Mouse (Mus musculus) WW6 (cell line): ENCODE results near the gene Dcp1b.
"Not testable (repeated sequence)": the region's sequence is repeated elsewhere in the genome, so short reads cannot be mapped to it uniquely, and the experiment has no call there.

Experiments used
- DNase-seq: peaks from one replicate; pipeline ENCODE4 v3.0.0-alpha.2; 2013; ENCODE audit warnings: low read depth, low spot score

The Dcp1b gene

DNA sequence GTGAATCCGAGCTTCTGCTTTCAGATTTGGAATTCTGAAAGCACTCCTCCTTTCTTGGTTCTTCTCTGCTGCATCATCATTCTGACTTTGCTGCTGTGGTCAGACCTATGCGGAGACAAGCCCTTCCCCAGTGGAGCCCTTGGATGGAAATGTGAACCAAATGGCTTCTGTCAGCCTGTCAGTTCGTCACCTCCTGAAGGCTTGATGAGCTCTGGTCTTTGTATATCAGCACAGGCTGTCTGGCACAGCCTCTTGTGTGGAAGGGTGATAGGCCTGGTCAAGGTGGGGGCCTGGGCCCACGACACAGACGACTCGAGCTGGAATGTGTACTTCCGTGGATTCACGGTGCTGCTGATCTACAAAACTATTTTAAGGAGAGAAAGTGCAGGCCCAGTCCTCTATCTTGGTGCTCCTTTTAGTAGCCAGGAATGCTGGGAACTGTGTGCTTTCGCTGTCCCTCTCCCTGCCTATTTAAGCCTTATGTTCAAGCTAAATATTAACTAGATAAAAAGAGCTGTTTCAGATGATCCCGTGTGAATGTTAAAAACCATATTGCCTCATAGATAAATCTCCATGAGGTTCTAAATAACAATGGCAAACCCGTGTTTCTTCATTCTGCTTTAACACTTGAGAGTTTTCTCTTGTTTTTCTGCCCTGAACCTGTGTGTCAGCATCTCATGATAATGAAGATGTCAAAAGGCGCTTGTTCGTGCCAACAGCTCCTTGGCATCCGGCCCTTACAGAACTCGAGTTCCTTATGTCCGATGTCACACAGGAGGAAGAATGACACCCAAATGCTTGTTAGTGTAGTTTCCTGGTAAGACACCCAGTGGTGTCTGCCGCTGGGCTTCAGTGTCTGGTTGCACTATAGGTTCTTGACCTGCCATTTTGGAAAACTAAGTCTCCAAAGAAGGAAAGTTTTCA, 21.6 kb downstream of the Dcp1b start, which contains the start of gene Cacna1c:
Gene Cacna1c, minus strand, starts transcription at position 37 of the 924 bp plus-strand sequence.
- no peak for DNase-seq

DNA sequence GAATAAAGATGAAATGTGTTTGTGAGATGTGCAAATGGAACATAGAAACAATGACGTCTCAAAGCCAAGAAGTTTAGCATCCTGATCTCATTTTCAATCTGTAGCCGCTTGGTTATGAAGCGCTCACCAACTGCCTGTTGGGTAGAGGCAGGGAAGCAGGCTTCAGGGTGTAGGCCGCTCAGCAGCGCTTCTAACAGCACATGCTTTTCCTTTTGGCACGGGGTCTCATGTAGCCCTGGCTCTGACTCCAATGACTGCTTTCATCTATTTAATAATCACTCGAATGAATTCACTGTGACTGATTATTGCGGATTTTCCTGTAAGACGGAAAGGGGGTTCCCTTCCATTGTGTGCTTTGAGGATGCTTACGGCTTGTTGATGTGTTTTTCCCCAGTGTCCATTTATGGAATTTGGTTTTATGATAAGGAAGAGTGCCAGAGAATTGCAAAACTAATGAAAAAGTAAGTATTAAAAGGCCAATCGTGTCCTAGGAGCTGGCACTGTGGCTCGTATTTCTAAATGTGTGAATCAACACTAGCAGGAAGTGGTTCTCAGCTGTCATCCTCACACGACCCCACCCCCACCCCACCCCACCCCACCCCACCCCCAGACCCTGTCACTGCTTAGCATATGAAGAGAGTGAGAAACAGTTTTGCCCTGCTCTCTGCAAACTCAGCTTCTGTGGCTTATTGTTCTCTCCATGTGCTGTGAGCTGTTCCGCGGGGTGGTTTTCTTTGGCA, 23.7 kb downstream of the Dcp1b start:
- no peak for DNase-seq

DNA sequence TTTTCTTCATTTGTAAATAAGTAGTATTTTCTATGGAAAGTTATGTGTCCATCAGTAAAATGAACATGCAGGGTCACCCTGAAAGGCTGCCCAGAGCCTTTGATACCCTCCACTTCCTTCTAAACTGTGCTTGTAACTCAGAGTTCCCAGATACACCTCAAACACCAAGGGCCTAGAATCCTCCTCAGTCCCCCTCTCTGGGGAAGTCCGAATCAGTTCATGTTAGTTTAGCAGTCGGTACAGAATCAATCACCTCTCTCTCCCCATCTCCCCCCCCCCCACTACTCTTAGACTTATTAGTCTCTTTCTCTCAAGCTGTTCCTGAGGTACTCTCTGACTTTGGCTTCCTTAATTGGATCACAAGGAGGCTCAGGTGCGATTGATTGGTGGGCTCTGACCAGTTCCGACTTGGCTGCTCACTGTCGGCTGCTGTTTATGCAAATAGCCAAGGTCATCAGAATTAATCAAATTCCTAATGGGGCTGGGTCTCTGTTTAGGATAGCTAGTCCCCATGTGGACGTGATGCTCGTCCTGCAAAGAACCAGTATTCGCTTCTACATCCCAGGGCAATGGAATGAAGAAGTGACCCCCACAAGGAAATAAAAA, 24.3 kb downstream of the Dcp1b start:
- no peak for DNase-seq

DNA sequence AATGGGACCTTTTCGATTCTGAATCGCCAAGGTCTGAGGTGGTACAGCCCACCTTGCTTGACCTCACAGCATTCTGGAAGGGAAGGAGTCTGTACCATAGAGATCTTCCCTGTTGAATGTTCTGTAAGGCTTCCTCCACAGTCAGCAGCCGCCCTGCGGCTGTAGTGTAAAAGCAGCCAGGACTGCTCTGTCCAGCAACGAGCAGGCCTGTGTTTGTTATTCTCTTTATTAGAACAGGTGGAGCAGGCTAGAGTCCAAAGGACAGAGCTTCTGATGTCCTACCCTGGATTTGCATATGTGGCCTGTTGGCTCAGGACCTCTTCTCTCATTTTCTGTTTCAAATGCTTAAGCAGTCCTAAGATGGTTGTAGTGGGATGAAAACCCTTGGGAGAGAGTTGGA, 25.3 kb downstream of the Dcp1b start:
- no peak for DNase-seq

DNA sequence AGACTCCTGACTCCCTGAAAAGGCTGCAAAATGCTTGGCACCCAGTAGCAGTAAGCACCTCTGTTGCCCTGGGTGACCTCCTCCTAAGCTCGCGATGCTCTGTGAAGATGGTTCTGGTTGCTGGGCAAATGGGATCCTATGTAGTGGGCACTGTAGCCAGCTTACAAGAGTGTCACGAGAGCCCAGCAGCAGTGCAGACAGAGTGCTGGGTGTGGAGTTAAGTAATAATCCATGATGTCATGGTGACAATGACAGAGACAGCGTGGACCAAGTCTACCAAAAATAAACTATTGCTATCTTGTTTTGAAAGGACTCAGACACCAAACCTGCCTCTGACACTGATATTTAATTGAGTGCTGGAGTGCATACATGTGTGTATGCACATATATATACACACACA, 26.5 kb downstream of the Dcp1b start:
- DNase-seq: no peak

DNA sequence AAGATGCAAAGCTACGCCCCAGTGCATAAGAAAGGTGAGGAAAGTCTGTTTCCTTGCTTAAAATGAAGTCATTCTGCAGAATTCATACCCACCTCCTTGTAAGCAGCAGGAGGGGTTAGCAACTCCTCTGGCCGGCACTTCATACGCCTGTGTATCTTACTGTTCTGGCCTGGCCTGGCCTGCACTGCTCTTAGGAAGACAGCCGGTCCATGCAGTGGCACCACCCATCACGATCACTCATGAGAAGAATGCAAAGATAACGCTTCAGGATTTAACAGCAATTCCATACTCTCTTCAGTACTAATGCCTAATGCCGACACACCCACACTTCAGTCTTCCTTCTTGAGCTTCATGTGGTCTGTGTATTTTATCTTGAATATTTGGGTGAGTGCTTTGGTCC, 29.2 kb downstream of the Dcp1b start:
- DNase-seq: no peak

DNA sequence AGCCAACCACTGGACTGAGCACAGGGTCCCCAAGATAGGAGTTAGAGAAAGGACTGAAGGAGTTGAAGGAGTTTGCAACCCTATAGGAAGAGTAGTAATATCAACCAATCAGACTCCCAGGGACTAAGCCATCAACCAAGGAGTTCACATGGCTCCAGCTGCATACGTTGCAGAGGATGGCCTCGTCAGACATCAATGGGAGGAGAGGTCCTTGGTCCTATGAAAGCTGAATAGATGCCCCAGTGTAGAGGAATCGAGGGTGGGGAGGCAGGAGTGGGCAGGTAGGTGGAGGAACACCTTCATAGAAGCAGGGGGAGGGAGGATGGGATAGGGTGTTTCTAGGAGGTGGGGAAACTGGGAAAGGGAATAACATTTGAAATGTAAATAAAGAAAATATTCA, 29.9 kb downstream of the Dcp1b start:
- no peak for DNase-seq

DNA sequence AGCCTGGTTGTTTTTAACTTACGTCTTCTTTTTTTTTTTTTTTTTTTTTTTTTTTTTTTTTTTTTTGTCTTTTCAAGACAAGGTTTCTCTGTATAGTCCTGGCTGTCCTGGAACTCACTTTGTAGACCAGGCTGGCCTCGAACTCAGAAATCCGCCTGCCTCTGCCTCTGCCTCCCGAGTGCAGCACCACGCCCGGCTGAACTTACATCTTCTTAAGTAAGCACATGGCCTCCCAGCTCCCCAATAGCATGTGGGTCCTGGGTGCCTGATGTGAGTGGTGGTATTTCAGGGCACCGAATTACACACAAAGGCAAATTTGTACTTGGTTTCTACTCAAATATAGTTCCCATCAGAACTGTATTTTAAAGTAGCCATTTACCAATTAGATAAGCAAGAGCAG, 31.0 kb downstream of the Dcp1b start:
- not testable (repeated sequence) for DNase-seq

DNA sequence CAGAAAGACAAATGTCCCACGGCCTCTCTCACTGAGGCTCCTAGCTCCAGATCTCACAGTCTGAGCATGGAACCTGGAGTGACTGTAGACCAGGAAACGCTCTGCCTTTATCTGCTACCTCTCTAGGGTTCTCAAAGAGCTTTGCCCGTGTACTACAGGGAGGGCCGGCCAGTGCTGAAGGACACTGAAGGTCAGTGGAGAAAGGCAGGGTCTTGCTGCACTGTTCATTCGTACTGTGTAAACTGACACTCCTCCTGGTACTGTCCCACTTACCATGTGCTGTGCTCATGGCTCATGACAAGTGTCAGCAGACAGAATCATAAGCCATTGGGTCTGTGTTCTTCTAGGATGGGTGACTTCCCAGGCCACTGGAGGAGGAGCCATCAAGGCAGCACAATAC, 38.3 kb downstream of the Dcp1b start:
- no peak for DNase-seq

DNA sequence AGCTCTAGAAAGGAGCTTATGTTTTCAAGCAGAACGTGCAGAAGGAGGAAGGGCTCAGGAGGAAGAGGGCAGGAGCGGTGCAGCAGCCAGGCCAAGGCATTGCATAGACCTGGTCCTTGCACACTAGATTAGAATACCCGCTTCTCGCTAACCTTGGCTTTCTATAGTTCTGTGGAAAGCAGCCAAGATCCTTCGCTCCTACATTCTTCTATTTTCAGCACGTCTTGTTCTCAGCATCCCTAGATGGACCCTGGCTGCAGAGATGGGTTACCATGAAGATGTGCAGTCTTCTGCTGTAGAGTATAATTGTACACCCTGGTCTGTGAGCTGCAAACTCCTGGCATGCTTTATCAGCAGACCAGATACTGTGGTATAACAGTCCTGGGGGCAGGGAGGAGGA, 39.1 kb downstream of the Dcp1b start:
- no peak for DNase-seq

DNA sequence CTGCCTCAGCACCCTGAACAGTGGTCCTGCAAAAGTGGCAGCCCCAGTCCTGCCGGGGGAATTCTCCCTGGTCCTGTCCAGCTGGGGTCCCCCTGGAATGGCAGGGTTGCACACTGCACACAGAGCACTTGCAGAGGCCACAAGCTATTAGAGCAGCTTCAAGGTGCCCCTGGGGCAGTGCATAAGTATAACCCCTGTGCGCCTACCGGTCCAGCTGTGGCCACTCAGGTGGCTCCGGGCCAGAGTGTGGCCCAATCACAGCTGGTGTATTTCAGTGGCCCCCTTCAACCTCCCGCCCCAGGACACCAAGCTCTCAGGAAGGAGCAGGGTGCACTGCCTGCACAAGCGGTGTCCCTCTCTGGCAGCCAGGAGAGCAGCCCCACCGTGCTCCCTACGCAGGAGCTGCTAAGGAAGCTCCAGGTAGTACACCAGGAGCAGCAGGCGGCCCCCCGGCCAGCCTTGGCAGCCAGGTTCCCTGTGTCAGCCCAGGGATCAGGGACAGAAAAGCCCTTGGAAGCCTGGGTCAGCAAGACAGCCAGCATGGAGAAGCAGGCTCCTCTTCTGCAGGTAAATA, 40.1 kb downstream of the Dcp1b start:
- no peak for DNase-seq

DNA sequence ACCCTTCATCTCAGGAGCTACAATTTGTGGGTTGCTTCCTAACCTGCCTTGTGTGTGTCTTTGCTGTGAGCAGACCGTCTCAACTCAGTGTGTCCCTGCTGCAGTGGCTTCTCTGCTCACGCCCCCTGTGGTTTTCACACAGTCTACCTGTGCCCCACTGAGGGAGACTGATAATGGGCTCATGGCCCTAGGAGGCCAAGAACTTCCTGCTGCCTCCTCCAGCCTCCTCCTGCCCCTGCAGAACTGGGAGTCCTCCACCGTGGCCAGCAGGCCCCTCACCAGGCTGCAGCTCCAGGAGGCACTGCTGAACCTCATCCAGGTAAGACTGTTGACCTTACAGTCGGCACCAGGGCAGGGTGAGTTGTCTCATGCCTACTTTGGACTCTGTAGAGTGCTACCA, 42.6 kb downstream of the Dcp1b start:
- DNase-seq: no peak

DNA sequence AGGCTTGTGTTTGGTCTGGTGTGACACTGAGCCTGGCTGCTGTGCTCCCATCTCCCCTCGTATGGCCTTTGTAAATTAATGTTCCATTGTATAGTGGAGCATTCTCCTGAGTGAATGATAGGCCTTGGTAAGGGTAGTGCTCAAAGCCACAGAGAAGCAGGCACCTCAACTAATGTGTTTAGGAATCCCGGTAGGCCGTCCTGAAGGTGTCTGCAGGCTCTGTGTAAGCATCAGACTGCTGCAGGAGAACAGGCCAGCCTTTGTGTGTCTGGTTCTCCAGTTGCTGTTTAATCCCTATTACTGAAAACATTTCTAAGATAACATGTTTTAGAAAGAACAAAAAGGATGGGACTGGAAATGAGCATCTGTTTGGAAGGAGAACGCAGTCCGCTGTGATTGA, 43.5 kb downstream of the Dcp1b start:
- no peak for DNase-seq

DNA sequence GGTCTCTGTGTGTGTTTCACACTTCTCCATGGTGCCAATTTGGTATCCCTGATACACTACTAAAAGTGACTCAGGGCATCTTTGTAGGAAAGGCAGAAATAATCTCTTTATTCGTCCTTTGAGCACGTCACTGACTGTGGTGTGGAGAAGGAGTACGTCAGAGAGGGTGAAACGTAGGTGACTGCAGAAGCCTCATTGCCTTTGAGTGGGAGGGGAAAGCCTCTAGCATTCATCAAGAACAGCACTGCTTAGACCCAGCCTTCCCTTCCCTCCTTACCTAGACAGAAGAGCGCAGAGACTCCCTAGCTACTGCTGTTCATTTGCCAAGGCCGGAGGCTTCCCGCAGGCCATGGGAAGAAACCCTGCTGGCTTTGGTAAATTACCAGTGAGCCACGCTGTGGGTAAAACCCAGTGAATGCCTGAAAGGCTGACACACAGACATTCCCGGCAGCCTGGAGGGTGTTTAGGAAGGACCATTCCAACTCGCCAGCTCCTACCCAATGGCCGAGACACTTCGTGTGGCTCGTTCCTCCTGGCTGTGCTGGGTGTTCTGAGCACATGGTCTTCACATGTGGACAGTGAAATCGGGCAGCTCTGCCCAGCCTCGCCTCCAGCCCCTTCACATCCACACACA, 44.3 kb downstream of the Dcp1b start:
- no peak for DNase-seq

DNA sequence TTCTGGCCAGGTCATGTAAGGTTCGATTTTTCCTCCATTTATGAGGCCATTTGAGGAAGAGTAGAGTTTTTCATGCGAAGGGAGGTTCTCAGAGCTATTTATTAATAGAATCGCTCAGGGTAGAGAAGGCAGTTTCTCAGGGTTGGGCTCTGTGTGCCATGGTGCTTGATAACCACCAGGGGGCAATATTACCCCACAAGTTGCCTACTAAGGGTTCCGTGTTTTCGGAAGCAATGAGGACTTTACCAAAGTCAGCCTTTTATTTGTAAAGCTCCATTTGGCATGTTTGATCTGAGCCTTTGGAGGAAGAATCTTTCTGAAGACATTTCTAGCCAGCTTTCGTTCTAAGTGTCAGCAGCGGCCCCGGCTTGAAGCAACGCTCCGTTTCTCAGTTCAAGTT, 45.2 kb downstream of the Dcp1b start:
- DNase-seq: no peak

DNA sequence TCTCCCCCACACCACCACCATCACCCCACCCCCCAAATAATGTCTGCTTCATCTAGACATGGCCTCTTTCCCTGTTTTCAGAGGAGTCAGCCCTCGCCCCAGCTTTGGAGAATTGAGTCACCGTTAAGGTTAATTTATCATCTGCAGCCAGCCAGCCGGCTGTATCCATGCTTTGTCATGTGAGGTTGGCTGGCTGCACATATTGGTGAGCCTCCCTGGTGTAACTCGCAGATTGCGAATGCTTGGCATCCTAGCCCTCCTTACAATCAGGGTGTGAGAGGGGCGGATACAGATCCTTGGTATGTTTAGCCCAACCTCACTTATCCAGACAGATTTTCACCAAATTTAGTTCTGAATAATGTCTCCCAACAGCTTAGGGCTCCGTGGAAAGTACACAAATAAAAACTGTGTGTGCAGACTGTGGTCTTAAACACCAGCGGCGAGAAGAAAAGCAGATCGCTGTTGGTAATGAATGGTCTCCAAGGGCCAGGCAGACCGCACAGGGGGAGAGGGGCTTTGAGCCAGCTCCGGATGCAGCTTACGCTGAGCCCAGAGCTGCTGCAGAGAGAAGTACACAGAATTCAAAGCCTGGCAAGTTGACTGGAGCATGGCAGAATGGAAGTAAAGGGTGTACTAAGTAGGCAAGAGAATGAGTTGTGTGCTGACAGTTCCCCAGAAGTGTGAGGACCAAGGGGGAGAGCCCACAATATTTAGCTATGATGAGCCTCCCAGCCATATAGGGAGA, 49.6 kb downstream of the Dcp1b start:
- no peak for DNase-seq

DNA sequence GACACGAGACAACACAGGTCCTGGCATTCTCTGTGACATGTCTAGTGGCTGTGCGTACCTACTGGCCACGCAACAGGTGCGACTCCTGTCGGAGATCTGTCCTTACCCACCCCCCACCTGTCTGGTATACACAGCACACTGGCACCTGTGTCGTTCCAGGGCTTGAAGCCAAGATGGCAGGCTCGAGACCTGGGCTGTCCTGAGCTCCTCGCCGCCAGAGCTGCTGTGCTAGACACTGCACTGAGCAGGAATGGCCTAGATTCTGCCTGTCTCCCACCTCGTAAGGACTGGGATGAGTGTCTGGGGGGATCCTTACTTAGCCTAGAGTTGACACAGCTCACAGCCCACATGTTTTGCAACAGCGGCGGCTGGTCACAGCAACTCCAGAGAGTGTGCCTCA, 50.2 kb downstream of the Dcp1b start:
- DNase-seq: no peak

DNA sequence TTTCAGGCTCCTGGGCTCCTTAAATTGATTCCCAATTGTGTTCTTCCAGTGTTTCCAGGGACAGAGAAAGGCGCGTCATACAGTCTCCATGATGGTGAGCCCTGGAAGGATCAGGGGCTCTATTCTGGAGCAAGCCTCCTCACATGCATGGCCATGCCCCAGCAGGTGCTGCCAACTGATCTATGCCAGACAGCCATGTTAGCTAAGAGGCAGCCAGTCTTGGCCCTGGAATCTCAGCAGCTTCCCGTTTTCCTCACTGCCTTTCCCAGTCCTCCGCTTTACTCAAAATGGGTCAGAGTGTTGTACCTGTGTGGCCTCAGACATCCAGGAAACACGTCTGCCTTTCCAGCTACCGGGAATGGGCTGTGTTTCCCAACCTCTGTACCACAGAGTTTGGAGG, 50.7 kb downstream of the Dcp1b start:
- DNase-seq: no peak

DNA sequence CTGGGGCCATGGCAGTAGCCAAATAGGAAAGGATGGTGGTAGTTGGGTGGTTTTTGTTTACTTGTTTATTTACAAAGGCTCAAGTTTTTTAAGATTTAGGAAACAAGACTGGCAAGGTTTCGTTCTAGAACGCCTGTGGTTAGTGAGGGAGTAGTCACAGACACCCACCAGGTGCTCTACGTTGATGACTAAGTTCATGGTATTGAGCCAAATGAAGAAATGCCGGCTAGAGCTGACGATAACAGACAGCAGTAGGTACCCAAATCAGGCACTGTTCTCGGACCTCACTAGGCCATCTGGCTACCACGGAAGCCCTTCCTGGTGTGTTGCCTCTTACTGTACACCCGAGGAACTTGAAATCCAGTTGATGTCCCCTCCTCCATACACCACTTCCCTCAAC, 51.9 kb downstream of the Dcp1b start:
- DNase-seq: no peak

DNA sequence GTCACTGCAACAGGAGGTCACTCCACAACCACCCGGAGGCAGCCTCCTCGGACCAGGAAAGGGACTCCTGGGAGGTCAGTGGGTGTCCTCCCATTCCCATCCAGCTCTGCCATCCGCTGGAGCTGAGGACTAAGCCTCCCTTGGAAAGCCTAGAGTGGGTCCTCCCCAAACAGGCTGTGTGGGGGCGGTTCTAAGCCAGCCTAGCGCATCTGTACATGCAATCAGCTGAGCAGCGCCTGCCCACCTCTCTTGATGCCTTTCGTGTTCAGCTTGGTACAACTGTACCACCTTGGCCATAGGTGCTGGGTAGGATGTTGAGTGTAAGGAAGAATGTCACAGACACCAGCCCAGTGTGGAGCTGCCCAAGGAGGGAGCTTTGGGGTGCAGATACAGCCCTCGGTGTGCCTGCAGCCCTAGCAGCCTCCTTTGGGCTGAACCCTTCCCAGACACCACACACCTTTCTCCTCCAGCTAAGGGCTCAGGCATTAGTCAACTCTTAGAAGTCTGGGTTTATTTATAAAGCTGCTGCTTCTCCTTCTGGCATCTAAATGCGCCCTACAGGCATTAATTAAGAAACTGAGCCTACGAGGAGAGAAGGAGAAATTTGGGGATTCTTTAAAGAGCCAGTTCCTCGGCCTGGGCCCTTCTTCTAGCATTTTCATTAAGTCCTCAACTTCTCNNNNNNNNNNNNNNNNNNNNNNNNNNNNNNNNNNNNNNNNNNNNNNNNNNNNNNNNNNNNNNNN, 54.0 kb downstream of the Dcp1b start:
- no peak for DNase-seq
